Mouse (Mus musculus): ENCODE data around the gene Arhgap10. TPM values are rescaled to one million over a fixed set of nuclear protein-coding genes. Genes with fewer than 3 reads are reported as not detected.

The Arhgap10 gene
- polyA plus RNA-seq, 1 experiment from 2014 or later = 33.4 TPM

DNA sequence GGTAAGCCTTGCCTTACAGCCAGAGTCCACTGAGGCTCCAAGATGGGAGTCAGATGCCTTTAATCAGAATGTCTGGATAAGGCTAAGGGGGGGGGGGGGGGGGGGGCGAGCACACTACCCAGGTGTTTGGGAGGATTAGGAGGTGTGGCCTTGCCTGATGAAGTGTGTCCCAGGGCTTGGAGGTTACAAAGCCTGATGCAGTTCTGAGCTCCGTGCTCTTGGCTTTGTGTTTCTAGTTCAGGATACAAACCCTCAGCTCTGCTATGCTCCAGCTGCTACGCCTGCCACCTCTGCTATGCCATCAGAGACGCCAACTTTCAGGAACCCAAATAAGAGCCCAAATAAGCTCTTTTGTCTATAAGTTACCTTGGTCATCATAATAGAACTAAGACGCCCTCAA, 101.7 kb downstream of the Arhgap10 start:
- Histone ChIP-seq H3K27me3 (ENCODE audit: control insufficient read depth, insufficient read depth, low read length) (no peaks in the 10 kb centered on the region), H3K4me1 (ENCODE audit: control insufficient read depth, insufficient read depth, low read length) (0 out of 2 replicates have a peak, but pooled peaks cover 4% of the 10 kb centered on the region), H3K9ac (ENCODE audit: low read length) (no peak overlapping the region), H3K4me3 (replicated peaks; ENCODE audit: low read length) (no peak overlapping the region), H3K27ac (ENCODE audit: low read length) (no peak overlapping the region), H3K4me2 (ENCODE audit: low read depth, low read length) (no peak overlapping the region), H3K36me3 (ENCODE audit: control insufficient read depth, insufficient read depth, low read length) (peaks cover 2% of the 10 kb centered on the region; the same call in 1 of the 2 replicates), H3K9me3 (replicated peaks; ENCODE audit: control insufficient read depth, low read length) (no peaks in the 10 kb centered on the region)
- ATAC-seq (ENCODE audit: insufficient read depth, low FRiP score) = no peak
- 62% methylated on average over 4 of the region's 5 CpGs for WGBS

DNA sequence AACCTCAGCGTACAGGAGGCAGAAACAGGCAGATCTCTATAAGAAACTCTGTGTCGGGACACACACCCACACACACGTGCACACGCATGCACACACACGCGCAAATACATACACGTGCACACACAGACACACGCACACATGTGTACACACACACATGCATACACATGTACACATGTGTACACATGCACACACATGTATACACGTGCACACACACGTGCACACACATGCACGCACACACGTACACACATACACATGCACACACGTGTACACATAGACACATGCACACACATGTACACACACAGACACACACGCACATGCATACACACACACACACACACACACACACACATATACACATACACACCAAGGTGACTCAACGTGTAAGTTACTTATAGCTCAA, 106.5 kb downstream of the Arhgap10 start:
- H3K36me3 ChIP-seq (ENCODE audit: control insufficient read depth, insufficient read depth, low read length) = peaks cover 7% of the 10 kb centered on the region; the same call in 1 of the 2 replicates
- H3K27me3 ChIP-seq (ENCODE audit: control insufficient read depth, insufficient read depth, low read length) = no peaks in the 10 kb centered on the region
- no peak overlapping the region for H3K9ac ChIP-seq (ENCODE audit: low read length)
- ATAC-seq (ENCODE audit: insufficient read depth, low FRiP score) = no peak
- no peak overlapping the region for H3K4me2 ChIP-seq (ENCODE audit: low read depth, low read length)
- H3K9me3 ChIP-seq (replicated peaks; ENCODE audit: control insufficient read depth, low read length) = no peaks in the 10 kb centered on the region
- H3K27ac ChIP-seq (ENCODE audit: low read length) = no peak overlapping the region
- H3K4me3 ChIP-seq (replicated peaks; ENCODE audit: low read length) = no peak overlapping the region
- no peaks in the 10 kb centered on the region for H3K4me1 ChIP-seq (ENCODE audit: control insufficient read depth, insufficient read depth, low read length)
- 97% methylated on average over 15 of the region's 15 CpGs for WGBS

- ATAC-seq (ENCODE audit: insufficient read depth, low FRiP score) = no peak
- H3K4me3 ChIP-seq (replicated peaks; ENCODE audit: low read length) = no peak overlapping the region
- H3K4me1 ChIP-seq (ENCODE audit: control insufficient read depth, insufficient read depth, low read length) = no peaks in the 10 kb centered on the region
- peaks cover 7% of the 10 kb centered on the region; the same call in 1 of the 2 replicates for H3K36me3 ChIP-seq (ENCODE audit: control insufficient read depth, insufficient read depth, low read length)
- H3K27ac ChIP-seq (ENCODE audit: low read length) = no peak overlapping the region
- WGBS = 83% methylated on average over 9 of the region's 9 CpGs
- no peak overlapping the region for H3K9ac ChIP-seq (ENCODE audit: low read length)
- H3K27me3 ChIP-seq (ENCODE audit: control insufficient read depth, insufficient read depth, low read length) = no peaks in the 10 kb centered on the region
- no peak overlapping the region for H3K4me2 ChIP-seq (ENCODE audit: low read depth, low read length)
- no peaks in the 10 kb centered on the region for H3K9me3 ChIP-seq (replicated peaks; ENCODE audit: control insufficient read depth, low read length)
These were observed 107.4 kb downstream of the Arhgap10 start for GRCm38 (mm10) chr8:77410394-77410793.

DNA sequence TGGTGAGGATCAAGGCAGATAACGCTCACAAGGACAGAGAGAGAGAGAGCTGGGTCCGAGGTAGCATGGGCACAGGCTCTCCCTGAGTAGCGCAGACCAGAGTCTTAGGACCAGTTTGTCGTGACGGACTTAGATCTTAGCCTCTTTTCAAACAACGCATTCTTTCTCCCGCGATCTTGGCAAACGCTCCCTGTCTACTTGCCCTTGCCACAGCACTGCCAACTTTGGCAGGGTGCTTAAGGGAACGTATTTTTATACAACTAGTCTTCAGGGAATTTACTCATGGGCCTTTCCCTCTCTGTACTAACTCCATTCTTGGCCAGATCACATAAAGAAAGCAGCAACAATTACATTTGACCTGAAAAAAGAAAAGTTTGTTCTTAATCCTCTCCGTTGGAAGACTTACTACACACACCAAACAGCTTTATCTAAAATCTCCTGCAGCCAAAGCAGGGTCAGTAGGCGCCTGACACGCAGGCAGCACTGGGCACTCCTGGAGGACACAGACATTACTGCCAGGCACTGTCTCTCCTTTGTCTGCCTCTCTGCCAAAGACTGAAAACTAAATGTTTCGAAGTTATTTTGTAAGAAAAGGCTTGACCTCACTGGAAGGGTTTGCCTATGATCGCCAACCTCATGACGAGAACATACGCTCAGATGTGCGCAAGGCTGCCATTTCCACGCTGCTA, 109.1 kb downstream of the Arhgap10 start:
- peaks cover 8% of the 10 kb centered on the region; the same call in 1 of the 2 replicates for H3K36me3 ChIP-seq (ENCODE audit: control insufficient read depth, insufficient read depth, low read length)
- peak; percentile 40; the same call in 1 of the 2 replicates for ATAC-seq (ENCODE audit: insufficient read depth, low FRiP score)
- H3K9me3 ChIP-seq (replicated peaks; ENCODE audit: control insufficient read depth, low read length) = no peaks in the 10 kb centered on the region
- no peaks in the 10 kb centered on the region for H3K27me3 ChIP-seq (ENCODE audit: control insufficient read depth, insufficient read depth, low read length)
- H3K9ac ChIP-seq (ENCODE audit: low read length) = no peak overlapping the region
- H3K4me1 ChIP-seq (ENCODE audit: control insufficient read depth, insufficient read depth, low read length) = no peaks in the 10 kb centered on the region
- H3K4me3 ChIP-seq (replicated peaks; ENCODE audit: low read length) = no peak overlapping the region
- H3K27ac ChIP-seq (ENCODE audit: low read length) = peak overlapping the region; percentile 44
- no peak overlapping the region for H3K4me2 ChIP-seq (ENCODE audit: low read depth, low read length)
- whole genome bisulfite sequencing = 83% methylated on average over 19 of the region's 19 CpGs

GRCm38 (mm10) chr8:77406846-77407245, 110.9 kb downstream of the Arhgap10 start:
- ATAC-seq (ENCODE audit: insufficient read depth, low FRiP score) = no peak
- H3K4me3 ChIP-seq (replicated peaks; ENCODE audit: low read length) = no peak overlapping the region
- 84% methylated on average over 13 of the region's 13 CpGs for WGBS
- H3K4me2 ChIP-seq (ENCODE audit: low read depth, low read length) = no peak overlapping the region
- H3K27me3 ChIP-seq (ENCODE audit: control insufficient read depth, insufficient read depth, low read length) = no peaks in the 10 kb centered on the region
- H3K27ac ChIP-seq (ENCODE audit: low read length) = no peak overlapping the region
- peaks cover 8% of the 10 kb centered on the region; the same call in 1 of the 2 replicates for H3K36me3 ChIP-seq (ENCODE audit: control insufficient read depth, insufficient read depth, low read length)
- H3K9ac ChIP-seq (ENCODE audit: low read length) = no peak overlapping the region
- H3K4me1 ChIP-seq (ENCODE audit: control insufficient read depth, insufficient read depth, low read length) = no peaks in the 10 kb centered on the region
- H3K9me3 ChIP-seq (replicated peaks; ENCODE audit: control insufficient read depth, low read length) = no peaks in the 10 kb centered on the region

- Histone ChIP-seq H3K27me3 (ENCODE audit: control insufficient read depth, insufficient read depth, low read length) (no peaks in the 10 kb centered on the region), H3K36me3 (ENCODE audit: control insufficient read depth, insufficient read depth, low read length) (peaks cover 8% of the 10 kb centered on the region; the same call in 1 of the 2 replicates), H3K4me3 (replicated peaks; ENCODE audit: low read length) (no peak overlapping the region), H3K9me3 (replicated peaks; ENCODE audit: control insufficient read depth, low read length) (no peaks in the 10 kb centered on the region), H3K27ac (ENCODE audit: low read length) (no peak overlapping the region), H3K9ac (ENCODE audit: low read length) (no peak overlapping the region), H3K4me1 (ENCODE audit: control insufficient read depth, insufficient read depth, low read length) (no peaks in the 10 kb centered on the region), H3K4me2 (ENCODE audit: low read depth, low read length) (no peak overlapping the region)
- ATAC-seq (ENCODE audit: insufficient read depth, low FRiP score) = no peak
- 90% methylated on average over 5 of the region's 5 CpGs for WGBS
These were observed 111.3 kb downstream of the Arhgap10 start for GRCm38 (mm10) chr8:77406444-77406843.

DNA sequence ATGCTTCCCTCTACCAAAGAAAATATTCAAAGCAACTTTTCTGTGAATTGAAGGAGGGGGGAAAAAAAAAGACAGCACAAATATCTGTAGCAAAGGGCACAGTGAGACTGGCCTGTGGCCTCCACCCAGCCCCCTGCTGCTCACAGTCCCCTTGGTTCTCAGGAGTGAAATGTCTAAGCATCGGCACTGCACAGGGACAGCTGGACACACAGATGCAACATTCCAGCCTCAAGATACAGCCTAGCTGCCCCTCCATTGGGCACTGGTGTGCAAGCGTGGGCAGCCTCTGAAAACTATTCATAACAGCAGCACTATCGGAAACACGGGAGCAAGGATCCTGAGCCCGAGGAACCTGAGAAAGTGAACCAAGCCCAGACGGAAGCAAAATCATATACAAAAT, 113.7 kb downstream of the Arhgap10 start:
- no peak overlapping the region for H3K4me2 ChIP-seq (ENCODE audit: low read depth, low read length)

GRCm38 (mm10) chr8:77401934-77402333, 115.8 kb downstream of the Arhgap10 start:
- H3K4me2 ChIP-seq (ENCODE audit: low read depth, low read length) = no peak overlapping the region
- WGBS = 87% methylated on average over 3 of the region's 3 CpGs
- H3K9ac ChIP-seq (ENCODE audit: low read length) = no peak overlapping the region
- H3K27ac ChIP-seq (ENCODE audit: low read length) = no peak overlapping the region
- H3K27me3 ChIP-seq (ENCODE audit: control insufficient read depth, insufficient read depth, low read length) = no peaks in the 10 kb centered on the region
- no peak overlapping the region for H3K4me3 ChIP-seq (replicated peaks; ENCODE audit: low read length)
- 0 out of 2 replicates have a peak, but pooled peaks cover 9% of the 10 kb centered on the region for H3K9me3 ChIP-seq (replicated peaks; ENCODE audit: control insufficient read depth, low read length)
- H3K4me1 ChIP-seq (ENCODE audit: control insufficient read depth, insufficient read depth, low read length) = no peaks in the 10 kb centered on the region
- no peak for ATAC-seq (ENCODE audit: insufficient read depth, low FRiP score)
- H3K36me3 ChIP-seq (ENCODE audit: control insufficient read depth, insufficient read depth, low read length) = peaks cover 16% of the 10 kb centered on the region

More for the DNA sequence above, 113.7 kb downstream of the Arhgap10 start:
- no peaks in the 10 kb centered on the region for H3K4me1 ChIP-seq (ENCODE audit: control insufficient read depth, insufficient read depth, low read length)
- H3K27ac ChIP-seq (ENCODE audit: low read length) = no peak overlapping the region
- 70% methylated on average over 6 of the region's 6 CpGs for WGBS
- no peak overlapping the region for H3K4me3 ChIP-seq (replicated peaks; ENCODE audit: low read length)
- H3K27me3 ChIP-seq (ENCODE audit: control insufficient read depth, insufficient read depth, low read length) = no peaks in the 10 kb centered on the region
- H3K9me3 ChIP-seq (replicated peaks; ENCODE audit: control insufficient read depth, low read length) = no peaks in the 10 kb centered on the region
- H3K9ac ChIP-seq (ENCODE audit: low read length) = no peak overlapping the region
- no peak for ATAC-seq (ENCODE audit: insufficient read depth, low FRiP score)
- peaks cover 8% of the 10 kb centered on the region; the same call in 1 of the 2 replicates for H3K36me3 ChIP-seq (ENCODE audit: control insufficient read depth, insufficient read depth, low read length)

GRCm38 (mm10) chr8:77401140-77401539, 116.6 kb downstream of the Arhgap10 start:
- Histone ChIP-seq H3K9me3 (replicated peaks; ENCODE audit: control insufficient read depth, low read length) (0 out of 2 replicates have a peak, but pooled peaks cover 12% of the 10 kb centered on the region), H3K36me3 (ENCODE audit: control insufficient read depth, insufficient read depth, low read length) (peaks cover 24% of the 10 kb centered on the region), H3K4me3 (replicated peaks; ENCODE audit: low read length) (no peak overlapping the region), H3K9ac (ENCODE audit: low read length) (no peak overlapping the region), H3K27ac (ENCODE audit: low read length) (no peak overlapping the region), H3K4me2 (ENCODE audit: low read depth, low read length) (no peak overlapping the region), H3K27me3 (ENCODE audit: control insufficient read depth, insufficient read depth, low read length) (no peaks in the 10 kb centered on the region), H3K4me1 (ENCODE audit: control insufficient read depth, insufficient read depth, low read length) (no peaks in the 10 kb centered on the region)
- WGBS = 88% methylated on average over 5 of the region's 5 CpGs
- ATAC-seq (ENCODE audit: insufficient read depth, low FRiP score) = no peak

All from stomach, embryonic 16.5 days (tissue).